Mouse (Mus musculus): Measurements from ENCODE around the gene Pnpla7.
"Not testable (repeated sequence)": the region's sequence is repeated elsewhere in the genome, so short reads cannot be mapped to it uniquely, and the experiment has no call there.

The Pnpla7 gene

GRCm38 (mm10) chr2:24975704-24976297, at the start of gene Pnpla7:
TSS of gene Pnpla7 (plus strand) at chr2:24976033.
- DNase-seq (ENCODE audit: low spot score in 2 of 2), result peak; percentile 55 to 82

- no peak for DNase-seq (ENCODE audit: low spot score in 2 of 2)
Measured at GRCm38 (mm10) chr2:24926345-24926964, 49.4 kb upstream of the Pnpla7 start.

GRCm38 (mm10) chr2:24926965-24927358, 48.9 kb upstream of the Pnpla7 start:
- no peak for DNase-seq (ENCODE audit: low spot score in 2 of 2)

GRCm38 (mm10) chr2:24927810-24928479, 47.9 kb upstream of the Pnpla7 start:
- peak; percentile 55 to 63 for DNase-seq (ENCODE audit: low spot score in 2 of 2)

GRCm38 (mm10) chr2:24929119-24929518, 46.7 kb upstream of the Pnpla7 start:
- no peak for DNase-seq (ENCODE audit: low spot score in 2 of 2)

GRCm38 (mm10) chr2:24929593-24929992, 46.2 kb upstream of the Pnpla7 start:
- no peak for DNase-seq (ENCODE audit: low spot score in 2 of 2)

GRCm38 (mm10) chr2:24934441-24934963, 41.3 kb upstream of the Pnpla7 start:
- DNase-seq (ENCODE audit: low spot score in 2 of 2), result no peak

GRCm38 (mm10) chr2:24935057-24935796, 40.6 kb upstream of the Pnpla7 start, which contains the start of gene Arrdc1:
TSS of gene Arrdc1 (minus strand) at chr2:24935252.
- DNase-seq (ENCODE audit: low spot score in 2 of 2), result peak; percentile 93 to 95

- DNase-seq (ENCODE audit: low spot score in 2 of 2), result no peak
Measured at GRCm38 (mm10) chr2:24942092-24942491, 33.7 kb upstream of the Pnpla7 start.

GRCm38 (mm10) chr2:24944304-24944703, 31.5 kb upstream of the Pnpla7 start:
- not testable (repeated sequence) for DNase-seq (ENCODE audit: low spot score in 2 of 2)

GRCm38 (mm10) chr2:24949421-24950188, 26.2 kb upstream of the Pnpla7 start, which contains the start of gene Zmynd19:
TSS of gene Zmynd19 (plus strand) at chr2:24949792.
- peak; percentile 98 for DNase-seq (ENCODE audit: low spot score in 2 of 2)

- no peak for DNase-seq (ENCODE audit: low spot score in 2 of 2)
Measured at GRCm38 (mm10) chr2:24950189-24950535, 25.7 kb upstream of the Pnpla7 start.

- DNase-seq (ENCODE audit: low spot score in 2 of 2), result no peak
Measured at GRCm38 (mm10) chr2:24952537-24953055, 23.2 kb upstream of the Pnpla7 start.

GRCm38 (mm10) chr2:24960910-24961309, 14.9 kb upstream of the Pnpla7 start:
- DNase-seq (ENCODE audit: low spot score in 2 of 2), result peak in 1 of 2 experiments; percentile 5

GRCm38 (mm10) chr2:24962304-24963000, 13.4 kb upstream of the Pnpla7 start, which contains the start of gene Dph7:
TSS of gene Dph7 (plus strand) at chr2:24962400.
- peak; percentile 78 to 84 for DNase-seq (ENCODE audit: low spot score in 2 of 2)

- no peak for DNase-seq (ENCODE audit: low spot score in 2 of 2)
Measured at GRCm38 (mm10) chr2:24970386-24970785, 5.4 kb upstream of the Pnpla7 start.

GRCm38 (mm10) chr2:24974452-24974851, 1.4 kb upstream of the Pnpla7 start:
- not testable (repeated sequence) for DNase-seq (ENCODE audit: low spot score in 2 of 2)

- peak; percentile 90 to 97 for DNase-seq (ENCODE audit: low spot score in 2 of 2)
Measured at GRCm38 (mm10) chr2:24974906-24975703, 728 bp upstream of the Pnpla7 start, which contains the start of gene Mrpl41. TSS of gene Mrpl41 (minus strand) at chr2:24975098.

GRCm38 (mm10) chr2:24976960-24977359, 1.1 kb downstream of the Pnpla7 start:
- no peak for DNase-seq (ENCODE audit: low spot score in 2 of 2)
